Mouse (Mus musculus) myocyte (in vitro differentiated cells): ENCODE measurements at regions not wholly inside any gene's neighbourhood (a gene's known extent, or its start where the extent isn't known, plus 50 kb on each side); places are given as distances from the start of the nearest gene placed in this dataset.

ENCODE experiments used
- MAX ChIP-seq: IDR thresholded peaks from one replicate; pipeline ENCODE4 v1.6.1; 2011; ENCODE audit warnings: low read depth, mild to moderate bottlenecking, control low read depth
- MYOD1 ChIP-seq, 3 experiments: IDR thresholded peaks; one replicate each; pipeline ENCODE4 v1.6.1; 2011; ENCODE audit warnings: control low read depth in 2 of 3, low read depth in 2 of 3, mild to moderate bottlenecking in 2 of 3, moderate library complexity in 1 of 3; ENCODE audit not compliant: insufficient read length in 2 of 3, control insufficient read depth in 1 of 3
- MYOG ChIP-seq, 3 experiments: IDR thresholded peaks; one replicate each; pipeline ENCODE4 v1.6.1; 2011; ENCODE audit warnings: control low read depth in 2 of 3, low read depth in 2 of 3, mild to moderate bottlenecking in 2 of 3; ENCODE audit not compliant: insufficient read length in 2 of 3, control insufficient read depth in 1 of 3, insufficient read depth in 1 of 3
- POLR2A ChIP-seq: IDR thresholded peaks from one replicate; pipeline ENCODE4 v1.6.1; 2011; ENCODE audit warnings: low read depth, mild to moderate bottlenecking, control low read depth, moderate library complexity; ENCODE audit not compliant: insufficient read length
- REST ChIP-seq: IDR thresholded peaks from one replicate; pipeline ENCODE4 v1.6.1; 2011; ENCODE audit warnings: mild to moderate bottlenecking, control low read depth, moderate library complexity; ENCODE audit not compliant: insufficient read depth, insufficient read length
- TCF12 ChIP-seq: IDR thresholded peaks from one replicate; pipeline ENCODE4 v1.6.1; 2011; ENCODE audit warnings: mild to moderate bottlenecking, control low read depth; ENCODE audit not compliant: poor library complexity, insufficient read depth, severe bottlenecking
- TCF3 ChIP-seq: IDR thresholded peaks from one replicate; pipeline ENCODE4 v1.6.1; 2011; ENCODE audit warnings: low read depth, control low read depth; ENCODE audit not compliant: insufficient read length

- TF ChIP-seq MAX = no peak
- TF ChIP-seq MYOD1 (IDR thresholded peaks at IDR 0.05; ENCODE audit: control insufficient read depth in 1 of 3, insufficient read length in 2 of 3, low read depth in 2 of 3) = no peak
- no peak for TF ChIP-seq POLR2A
- TF ChIP-seq TCF12 = no peak
- TF ChIP-seq MYOG (IDR thresholded peaks at IDR 0.05; ENCODE audit: control insufficient read depth in 1 of 3, insufficient read depth in 1 of 3, insufficient read length in 2 of 3, low read depth in 2 of 3) = no peak
- TF ChIP-seq TCF3 = no peak
- TF ChIP-seq REST = no peak
Measured at GRCm38 (mm10) chr14:76845706-76846105, 190.9 kb upstream of the Ccdc122 start.
